Mouse (Mus musculus): Measurements from ENCODE around the gene Pglyrp2.

GRCm38 (mm10) chr17:32387986-32388369 lies 36.0 kb downstream of the Pglyrp2 start:
- TF ChIP-seq POLR2A (IDR thresholded peaks at IDR 0.05; ENCODE audit: insufficient read depth, low read length) (no peak), CTCF (IDR thresholded peaks at IDR 0.05; ENCODE audit: low read depth, low read length) (no peak), EP300 (IDR thresholded peaks at IDR 0.05; ENCODE audit: insufficient read depth, low read depth, low read length) (no peak)
